Mouse (Mus musculus) ES-Bruce4 (cell line): ENCODE measurements around the gene Nck2. TPM values are rescaled to one million over a fixed set of nuclear protein-coding genes. Genes with fewer than 3 reads are reported as not detected.

Experiments used
- H3K27ac ChIP-seq: 2 replicates; pipeline ENCODE4 v1.5.1; 2012; ENCODE audit warnings: low read length, inconsistent platforms; ENCODE audit not compliant: insufficient read depth
- H3K27me3 ChIP-seq: 2 replicates; pipeline ENCODE4 v1.6.1; 2012; ENCODE audit warnings: mild to moderate bottlenecking, low read length, inconsistent platforms; ENCODE audit not compliant: control insufficient read depth, poor library complexity, insufficient read depth, severe bottlenecking
- H3K36me3 ChIP-seq: 2 replicates; pipeline ENCODE4 v1.6.1; 2012; ENCODE audit warnings: inconsistent platforms, mild to moderate bottlenecking, low read length, moderate library complexity; ENCODE audit not compliant: control insufficient read depth, poor library complexity, insufficient read depth, severe bottlenecking
- H3K4me1 ChIP-seq: one replicate; pipeline ENCODE4 v1.8.1; 2011; ENCODE audit warnings: low read length; ENCODE audit not compliant: control insufficient read depth, insufficient read depth
- H3K4me3 ChIP-seq: 2 replicates; pipeline ENCODE4 v1.5.1; 2011; ENCODE audit warnings: low read depth, mild to moderate bottlenecking, low read length
- H3K9ac ChIP-seq: 2 replicates; pipeline ENCODE4 v1.6.1; 2012; ENCODE audit warnings: low read depth, mild to moderate bottlenecking, inconsistent platforms; ENCODE audit not compliant: poor library complexity, severe bottlenecking
- H3K9me3 ChIP-seq: replicated peaks from 2 replicates; pipeline ENCODE4 v1.6.1; 2012; ENCODE audit warnings: mild to moderate bottlenecking, low read length, inconsistent platforms; ENCODE audit not compliant: control insufficient read depth, poor library complexity, insufficient read depth, severe bottlenecking
- CTCF ChIP-seq: IDR thresholded peaks from one replicate; pipeline ENCODE4 v1.8.1; 2011; ENCODE audit warnings: low read depth, low read length
- EP300 ChIP-seq: IDR thresholded peaks from 2 replicates; pipeline ENCODE4 v1.6.1; 2011; ENCODE audit warnings: low read depth, low read length; ENCODE audit not compliant: insufficient read depth
- POLR2A ChIP-seq: IDR thresholded peaks from one replicate; pipeline ENCODE4 v1.8.1; 2011; ENCODE audit warnings: low read length; ENCODE audit not compliant: insufficient read depth
- polyA plus RNA-seq: library from polyadenylated mRNA; stranded (reverse); fragments of >200 nt; gene quantifications from 2 replicates; pipeline ENCODE4 v1.2.4, GENCODE M21; 2011; ENCODE audit warnings: low read depth; ENCODE audit not compliant: missing spikeins, insufficient read depth, insufficient read length

The Nck2 gene
- polyA plus RNA-seq, 1 experiment: 21.2 TPM

DNA sequence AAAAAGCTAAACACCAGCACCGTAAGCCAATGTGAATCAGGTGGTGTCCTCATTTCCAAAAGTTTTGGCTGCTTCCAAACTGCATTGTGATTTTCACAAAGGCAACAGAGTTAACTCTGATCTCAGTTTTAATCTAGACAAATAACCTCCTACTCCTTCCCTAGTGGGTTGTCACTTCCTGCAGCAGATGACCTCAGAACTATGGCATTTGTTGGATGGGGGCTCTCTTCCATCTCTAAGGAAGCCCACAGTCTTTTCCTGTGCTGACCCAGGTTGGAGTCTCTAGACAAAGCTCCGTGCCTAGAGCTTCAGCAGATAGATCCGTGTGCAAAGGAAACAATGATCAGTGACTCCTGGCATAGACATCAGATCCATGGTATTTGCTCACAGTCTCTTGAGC, 31.1 kb upstream of the Nck2 start:
- Histone ChIP-seq H3K9ac (no peak overlapping the region), H3K27ac (no peak overlapping the region), H3K9me3 (no peaks in the 10 kb centered on the region), H3K36me3 (no peaks in the 10 kb centered on the region), H3K4me3 (no peak overlapping the region), H3K27me3 (no peaks in the 10 kb centered on the region), H3K4me1 (no peaks in the 10 kb centered on the region)
- TF ChIP-seq POLR2A: no peak
- TF ChIP-seq CTCF: no peak
- no peak for TF ChIP-seq EP300

DNA sequence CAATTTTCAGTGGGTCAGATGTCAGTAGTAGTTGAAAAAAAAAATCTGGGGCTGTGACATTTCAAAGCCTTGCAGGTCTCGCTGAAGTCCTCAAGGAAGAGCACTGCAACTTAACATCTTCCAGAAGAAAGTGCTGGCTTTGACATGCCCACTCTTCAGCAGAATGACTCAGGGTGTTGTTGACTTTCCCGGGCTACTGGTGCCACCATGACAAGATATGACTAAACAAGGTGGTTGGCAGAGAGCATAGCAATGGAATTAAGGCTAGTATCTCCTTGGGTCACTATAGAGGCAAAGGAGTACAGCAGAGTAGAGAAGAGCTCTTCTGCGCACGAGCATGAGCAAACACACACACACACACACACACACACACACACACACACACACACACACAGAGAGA, 30.6 kb upstream of the Nck2 start:
- H3K36me3 ChIP-seq: no peaks in the 10 kb centered on the region
- H3K4me1 ChIP-seq: no peaks in the 10 kb centered on the region
- H3K9ac ChIP-seq: no peak overlapping the region
- H3K4me3 ChIP-seq: no peak overlapping the region
- TF ChIP-seq CTCF (no peak), EP300 (no peak), POLR2A (no peak)
- H3K27me3 ChIP-seq: no peaks in the 10 kb centered on the region
- H3K9me3 ChIP-seq: no peaks in the 10 kb centered on the region
- H3K27ac ChIP-seq: no peak overlapping the region

DNA sequence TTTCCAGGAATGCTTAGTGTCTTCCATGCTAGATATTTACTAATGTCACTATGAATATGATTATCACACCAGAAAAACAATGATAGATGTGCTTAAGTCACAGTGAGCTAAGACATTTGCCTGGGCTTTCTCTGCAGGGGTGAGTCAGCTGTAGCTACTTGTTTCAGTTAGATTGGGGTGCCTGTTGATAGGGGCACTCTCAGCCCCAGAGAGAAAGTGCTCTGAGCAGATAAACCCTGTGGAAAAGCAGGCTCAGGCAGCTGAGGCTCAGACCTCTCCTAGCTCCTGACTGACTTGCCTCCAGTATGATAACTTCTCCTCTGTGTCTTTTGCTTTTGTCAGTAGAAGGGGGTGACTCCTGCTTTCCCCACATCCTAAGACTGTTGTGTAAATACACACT, 30.2 kb upstream of the Nck2 start:
- Histone ChIP-seq H3K27ac (no peak overlapping the region), H3K9me3 (no peaks in the 10 kb centered on the region), H3K9ac (no peak overlapping the region), H3K27me3 (no peaks in the 10 kb centered on the region), H3K4me1 (no peaks in the 10 kb centered on the region), H3K4me3 (no peak overlapping the region), H3K36me3 (no peaks in the 10 kb centered on the region)
- TF ChIP-seq POLR2A (no peak), CTCF (no peak), EP300 (no peak)

DNA sequence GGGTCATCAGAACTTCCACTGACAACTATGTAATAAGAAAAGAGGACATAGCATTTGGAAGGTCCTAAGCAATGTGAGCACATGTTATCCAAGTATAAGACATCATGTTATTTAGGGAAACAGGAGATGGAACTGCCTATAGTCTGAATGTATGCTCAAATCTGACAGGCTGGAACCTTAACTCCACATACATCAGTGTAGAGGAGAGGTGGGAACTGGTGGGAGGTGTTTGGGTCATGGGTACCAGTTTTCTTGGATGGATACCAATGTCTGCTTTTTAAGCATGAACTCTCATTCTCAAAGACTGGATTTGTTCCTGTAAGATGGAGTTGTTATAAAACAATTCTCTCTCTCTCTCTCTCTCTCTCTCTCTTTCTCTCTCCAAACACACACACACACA, 29.4 kb upstream of the Nck2 start:
- no peak overlapping the region for H3K9ac ChIP-seq
- no peaks in the 10 kb centered on the region for H3K9me3 ChIP-seq
- no peak overlapping the region for H3K4me3 ChIP-seq
- H3K27ac ChIP-seq: no peak overlapping the region
- TF ChIP-seq CTCF (no peak), EP300 (no peak), POLR2A (no peak)
- no peaks in the 10 kb centered on the region for H3K4me1 ChIP-seq
- no peaks in the 10 kb centered on the region for H3K36me3 ChIP-seq
- H3K27me3 ChIP-seq: no peaks in the 10 kb centered on the region

DNA sequence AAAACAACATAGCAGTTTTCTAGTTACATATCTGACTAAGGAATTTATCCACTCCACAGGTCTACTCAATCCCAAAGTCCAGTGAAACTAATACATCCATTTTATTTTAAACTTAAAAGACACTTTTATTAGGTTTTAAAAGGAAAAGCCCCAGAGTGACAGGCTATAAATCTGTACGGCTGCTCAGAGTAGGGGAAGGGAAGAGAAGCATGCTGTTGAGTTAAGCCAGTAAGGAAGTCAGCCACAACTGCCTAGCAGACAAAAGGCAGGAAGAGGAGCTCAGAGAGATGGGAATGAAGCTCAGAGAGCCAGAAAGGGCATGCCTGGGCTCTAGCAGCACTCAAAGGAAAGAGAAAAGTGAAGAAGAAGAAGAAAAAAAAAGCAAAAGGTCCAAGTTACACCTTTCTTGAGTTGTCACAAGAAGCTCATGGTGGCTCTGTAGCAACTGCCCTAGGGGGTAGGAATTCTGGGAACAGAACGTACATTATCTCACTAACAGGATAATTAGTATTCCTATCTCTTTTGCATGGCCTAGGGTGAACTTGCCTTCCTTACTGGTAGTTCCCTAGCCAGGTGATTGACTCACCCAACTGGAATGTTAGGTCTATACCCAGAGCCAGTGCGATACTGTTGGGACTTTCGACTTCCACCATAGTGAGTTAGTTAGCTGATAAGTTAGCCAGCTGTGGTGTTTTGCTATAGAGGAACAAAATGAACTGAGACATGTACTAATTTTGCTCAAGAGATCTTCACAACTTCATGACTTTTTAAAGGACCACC, 21.2 kb upstream of the Nck2 start:
- no peaks in the 10 kb centered on the region for H3K27me3 ChIP-seq
- no peak overlapping the region for H3K27ac ChIP-seq
- H3K4me3 ChIP-seq: no peak overlapping the region
- H3K9ac ChIP-seq: no peak overlapping the region
- H3K4me1 ChIP-seq: no peaks in the 10 kb centered on the region
- H3K9me3 ChIP-seq: no peaks in the 10 kb centered on the region
- TF ChIP-seq POLR2A (no peak), EP300 (no peak), CTCF (no peak)
- H3K36me3 ChIP-seq: no peaks in the 10 kb centered on the region

DNA sequence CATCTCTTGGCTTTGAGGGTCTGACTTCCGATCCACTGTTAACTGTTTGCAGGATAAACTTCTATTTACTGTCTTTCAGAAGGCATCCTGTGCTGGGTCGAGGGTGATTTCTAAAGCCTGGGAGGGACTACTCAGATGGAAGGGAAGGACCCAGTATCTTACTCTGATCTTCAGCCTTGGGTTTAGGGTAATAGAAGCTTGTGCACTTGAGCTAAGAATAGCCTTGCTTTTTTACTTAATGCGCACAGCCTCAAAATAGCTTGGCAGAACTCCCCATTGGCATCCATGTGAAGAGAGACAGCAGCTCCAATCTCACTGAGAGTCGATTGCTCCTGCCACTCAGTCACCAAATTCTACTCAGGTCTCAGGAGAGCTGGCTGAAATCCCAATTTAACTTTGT, 17.9 kb upstream of the Nck2 start:
- no peak overlapping the region for H3K27ac ChIP-seq
- H3K9me3 ChIP-seq: no peaks in the 10 kb centered on the region
- no peak overlapping the region for H3K9ac ChIP-seq
- H3K4me1 ChIP-seq: no peaks in the 10 kb centered on the region
- no peak for TF ChIP-seq POLR2A
- no peak for TF ChIP-seq CTCF
- no peak for TF ChIP-seq EP300
- H3K27me3 ChIP-seq: no peaks in the 10 kb centered on the region
- H3K4me3 ChIP-seq: no peak overlapping the region
- no peaks in the 10 kb centered on the region for H3K36me3 ChIP-seq
